Mouse (Mus musculus): ENCODE measurements at regions not wholly inside any gene's neighbourhood (a gene's known extent, or its start where the extent isn't known, plus 50 kb on each side); places are given as distances from the start of the nearest gene placed in this dataset.

DNA sequence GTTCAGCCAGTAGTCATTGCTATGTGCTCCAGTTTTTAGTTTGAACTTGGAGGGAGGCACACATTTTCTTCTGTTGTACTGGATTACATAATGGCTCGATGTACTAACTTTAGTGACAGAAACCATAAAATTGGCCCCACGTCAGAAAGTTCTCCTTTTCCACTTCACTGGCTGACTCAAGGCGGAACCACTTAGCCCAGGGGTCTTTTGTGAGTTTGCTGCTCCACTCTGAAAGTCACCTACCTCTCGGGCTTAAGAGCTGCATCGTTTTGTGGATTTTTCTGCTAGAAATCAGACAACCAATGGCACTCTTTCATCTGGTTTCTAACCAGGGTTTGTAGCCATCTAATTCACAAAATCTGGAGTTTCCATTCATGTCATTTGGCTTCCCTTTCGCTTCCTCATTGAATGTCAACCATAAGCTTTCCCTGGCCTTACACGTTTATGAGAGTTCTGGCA lies 304.8 kb upstream of the Cited2 start:
- DNase-seq (ENCODE audit: low spot score in 2 of 2) = peak in 1 of 2 experiments; percentile 20

DNA sequence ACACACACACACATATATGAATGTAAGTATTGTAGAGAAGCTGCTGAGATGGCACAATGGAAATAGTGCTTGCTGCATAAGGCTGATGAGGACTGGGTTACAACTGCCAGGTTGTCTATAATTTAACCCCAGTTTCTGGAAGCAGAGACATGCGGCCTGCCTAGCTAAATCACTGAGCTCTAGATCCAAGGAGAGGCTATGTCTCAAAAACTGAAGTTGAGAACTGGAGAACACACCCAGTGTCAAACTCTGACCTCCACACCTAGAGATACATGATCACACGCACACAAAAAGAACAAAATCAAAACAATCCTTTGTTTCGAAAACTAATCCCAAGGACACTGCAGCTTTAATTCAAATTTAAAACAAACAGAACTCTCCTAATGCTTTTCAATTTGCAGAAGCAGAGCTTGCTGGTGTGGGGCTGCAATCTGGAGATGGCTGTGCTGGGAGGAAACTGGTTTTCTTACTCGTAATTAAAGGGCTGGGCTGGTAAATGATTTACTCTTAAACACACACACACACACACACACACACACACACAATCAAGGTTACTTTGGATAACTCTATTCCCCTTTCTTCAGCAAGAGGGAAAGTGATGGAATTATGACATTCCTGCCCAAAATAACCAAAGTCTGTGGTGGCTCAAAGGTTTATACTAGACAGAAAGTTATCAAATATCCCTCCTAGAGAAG lies 299.3 kb upstream of the Cited2 start:
- no peak for DNase-seq (ENCODE audit: low spot score in 2 of 2)

DNA sequence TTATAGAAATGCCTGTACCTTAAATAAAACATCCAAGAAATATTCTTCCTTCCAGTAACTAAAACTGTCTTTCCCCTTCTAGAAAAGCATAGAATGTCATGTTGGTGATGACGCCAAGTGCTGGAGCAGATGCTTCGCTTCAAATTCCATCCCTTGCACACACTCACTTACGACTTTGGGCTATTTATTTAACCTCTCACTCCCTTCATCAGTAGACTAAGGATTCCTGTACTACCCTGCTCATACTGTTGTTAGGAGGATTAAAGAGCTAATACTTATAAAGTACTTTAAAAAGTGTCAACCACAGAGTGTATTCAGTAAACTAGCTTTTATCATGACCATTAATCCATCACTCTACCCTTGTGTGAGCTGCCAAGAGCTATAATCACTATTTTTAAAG lies 296.8 kb upstream of the Cited2 start:
- no peak for DNase-seq (ENCODE audit: low spot score in 2 of 2)

- DNase-seq (ENCODE audit: low spot score in 2 of 2) = no peak
These were observed 295.7 kb upstream of the Cited2 start for GRCm38 (mm10) chr10:17427316-17427715.

GRCm38 (mm10) chr10:17428315-17428714 lies 294.7 kb upstream of the Cited2 start:
- no peak for DNase-seq (ENCODE audit: low spot score in 2 of 2)

- DNase-seq (ENCODE audit: low spot score in 2 of 2) = no peak
These were observed 291.9 kb upstream of the Cited2 start for GRCm38 (mm10) chr10:17431068-17431467.

- DNase-seq (ENCODE audit: low spot score in 2 of 2) = no peak
These were observed 288.9 kb upstream of the Cited2 start for GRCm38 (mm10) chr10:17434098-17434497.

GRCm38 (mm10) chr10:17450240-17450639 lies 272.8 kb upstream of the Cited2 start:
- no peak for DNase-seq (ENCODE audit: low spot score in 2 of 2)

- no peak for DNase-seq (ENCODE audit: low spot score in 2 of 2)
These were observed 252.1 kb upstream of the Cited2 start for GRCm38 (mm10) chr10:17470880-17471279.

DNA sequence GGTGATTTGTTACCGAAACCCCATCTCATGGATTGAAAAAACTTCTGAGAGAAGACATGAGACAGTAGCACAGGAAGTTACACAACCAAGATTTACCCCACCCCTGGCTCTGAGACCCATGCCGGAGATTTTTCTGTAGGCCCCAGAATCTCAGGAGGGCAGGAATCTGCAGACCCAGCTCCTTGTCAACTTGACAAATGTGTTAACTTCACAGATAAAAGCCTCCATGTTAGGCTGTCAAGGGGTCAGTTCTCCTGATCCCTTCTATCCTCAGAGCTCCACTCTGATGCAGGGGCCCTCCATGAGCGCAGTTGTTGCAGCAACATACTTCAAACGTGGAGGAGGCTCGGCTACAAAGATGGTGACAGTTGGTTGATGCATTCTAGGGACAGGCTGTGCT lies 250.5 kb upstream of the Cited2 start:
- DNase-seq (ENCODE audit: low spot score in 2 of 2) = no peak

DNA sequence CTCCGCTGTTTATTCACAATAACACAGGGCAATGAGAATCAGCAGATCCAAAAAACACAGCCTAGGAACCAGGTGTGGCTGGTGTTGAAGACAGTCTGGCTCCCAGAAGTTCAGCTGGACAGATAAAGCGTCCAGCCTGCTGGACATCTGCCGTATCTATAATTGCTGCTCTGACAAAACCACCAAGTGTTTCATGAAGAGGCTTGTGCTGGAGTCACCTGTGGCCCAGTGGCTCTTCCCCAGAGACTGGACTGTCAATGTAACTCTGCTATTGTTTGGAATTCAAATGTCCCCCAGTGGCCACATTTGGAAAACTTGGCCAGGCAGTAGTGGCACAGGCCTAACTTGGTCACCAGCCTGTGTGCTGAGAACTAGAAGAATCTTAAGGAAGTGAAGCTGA lies 247.0 kb upstream of the Cited2 start:
- no peak for DNase-seq (ENCODE audit: low spot score in 2 of 2)

- no peak for DNase-seq (ENCODE audit: low spot score in 2 of 2)
These were observed 246.3 kb upstream of the Cited2 start for GRCm38 (mm10) chr10:17476720-17477119.

DNA sequence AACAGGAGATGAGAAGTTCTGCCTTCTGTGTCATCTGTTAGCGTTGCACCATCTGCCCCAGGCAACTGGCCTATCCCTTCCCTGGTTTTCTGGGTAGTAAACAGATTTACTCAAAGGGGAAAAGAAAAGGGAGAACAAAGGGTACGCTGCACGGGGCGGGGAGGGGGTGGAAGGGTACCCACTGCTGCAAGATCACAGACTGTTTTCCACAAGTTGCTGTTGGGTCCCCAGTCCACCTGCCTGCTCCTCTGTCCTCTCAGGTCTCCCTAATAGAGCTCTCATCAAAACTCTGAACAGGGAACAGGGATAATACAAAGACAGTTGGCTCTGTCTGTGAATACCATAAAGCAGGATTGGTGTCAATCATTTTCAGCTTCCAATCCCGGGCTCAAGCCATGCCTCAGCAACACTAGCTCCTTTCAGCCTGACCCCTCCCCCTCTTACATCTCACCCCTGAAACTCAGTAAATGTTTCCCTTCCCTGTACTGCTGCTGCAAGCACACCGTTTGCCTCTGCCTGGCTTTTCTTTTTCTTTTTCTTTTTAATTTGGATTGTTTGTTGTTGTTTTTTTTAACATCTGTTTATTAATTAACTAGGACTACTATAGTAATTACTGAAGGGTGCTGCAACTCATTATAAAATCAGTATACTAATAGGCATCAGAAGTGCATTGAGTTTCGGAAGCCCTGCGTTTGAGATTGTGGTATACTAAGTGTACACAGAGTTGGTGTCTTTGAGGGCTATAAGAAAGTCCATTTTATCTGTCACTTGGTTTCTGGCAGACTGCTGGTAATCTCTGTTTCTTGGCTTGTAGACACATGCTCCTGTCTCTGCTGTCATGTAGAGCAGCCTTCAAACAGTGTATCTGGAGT lies 244.0 kb upstream of the Cited2 start:
- no peak for DNase-seq (ENCODE audit: low spot score in 2 of 2)

GRCm38 (mm10) chr10:17482751-17483150 lies 240.3 kb upstream of the Cited2 start:
- DNase-seq (ENCODE audit: low spot score in 2 of 2) = no peak

DNA sequence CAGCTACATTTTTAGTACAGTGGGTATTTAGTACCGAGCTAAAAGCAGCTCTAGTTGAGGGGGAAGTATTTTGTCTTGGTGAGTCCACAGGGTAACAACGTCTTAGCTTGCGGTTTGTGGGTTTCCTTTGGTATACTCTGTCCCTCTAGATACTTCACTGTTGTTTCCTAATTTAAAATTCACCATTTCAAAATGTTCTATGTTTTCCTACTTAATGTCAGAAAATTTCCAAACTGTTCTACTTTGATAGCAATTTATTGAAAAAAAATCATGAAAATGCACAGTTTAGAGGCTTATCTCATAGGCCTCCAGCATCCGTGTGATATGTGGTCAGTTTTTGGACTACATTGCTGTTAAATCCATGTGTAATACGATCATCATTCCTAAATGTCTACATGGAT lies 238.0 kb upstream of the Cited2 start:
- DNase-seq (ENCODE audit: low spot score in 2 of 2) = no peak

DNA sequence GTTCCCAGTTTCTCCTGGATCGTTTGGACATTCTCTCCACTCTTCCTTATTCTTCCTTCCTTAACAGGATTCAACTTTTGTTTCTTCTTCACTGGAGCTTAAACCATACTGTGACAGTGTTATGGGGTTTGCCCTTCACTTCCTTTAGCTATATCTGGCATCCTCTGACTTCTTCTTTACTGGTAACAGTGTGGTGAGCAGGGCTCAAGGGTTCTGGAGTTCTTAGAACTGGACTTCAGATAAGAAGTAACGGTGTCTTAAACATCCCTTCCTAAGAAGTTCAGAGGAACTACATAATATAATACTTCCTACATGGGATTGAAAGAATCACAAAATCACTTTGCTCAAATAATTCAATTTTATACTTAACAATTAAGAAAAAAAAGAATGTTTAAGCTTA lies 237.5 kb upstream of the Cited2 start:
- DNase-seq (ENCODE audit: low spot score in 2 of 2) = no peak

DNA sequence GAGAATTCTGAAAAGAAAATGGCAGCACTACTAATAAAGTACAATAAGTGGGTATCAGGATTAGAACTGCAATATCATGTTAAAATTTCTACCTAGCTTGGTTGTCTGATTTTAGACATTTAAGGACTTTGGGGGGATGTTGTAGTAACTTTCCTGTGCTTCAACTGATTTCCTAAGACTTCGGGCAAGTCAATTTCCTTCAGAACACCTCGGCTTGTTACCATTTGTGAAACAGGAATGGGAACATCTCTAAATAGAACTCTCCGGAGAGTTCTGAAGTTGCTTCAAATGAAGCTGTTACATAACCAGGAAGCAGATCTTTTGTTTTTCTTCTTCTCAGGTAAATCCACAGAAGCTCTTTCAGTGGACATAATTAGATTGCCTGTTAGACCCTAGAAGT lies 237.0 kb upstream of the Cited2 start:
- DNase-seq (ENCODE audit: low spot score in 2 of 2) = no peak

GRCm38 (mm10) chr10:17487460-17487859 lies 235.6 kb upstream of the Cited2 start:
- DNase-seq (ENCODE audit: low spot score in 2 of 2) = no peak

- no peak for DNase-seq (ENCODE audit: low spot score in 2 of 2)
These were observed 231.3 kb upstream of the Cited2 start for GRCm38 (mm10) chr10:17491611-17492305.

DNA sequence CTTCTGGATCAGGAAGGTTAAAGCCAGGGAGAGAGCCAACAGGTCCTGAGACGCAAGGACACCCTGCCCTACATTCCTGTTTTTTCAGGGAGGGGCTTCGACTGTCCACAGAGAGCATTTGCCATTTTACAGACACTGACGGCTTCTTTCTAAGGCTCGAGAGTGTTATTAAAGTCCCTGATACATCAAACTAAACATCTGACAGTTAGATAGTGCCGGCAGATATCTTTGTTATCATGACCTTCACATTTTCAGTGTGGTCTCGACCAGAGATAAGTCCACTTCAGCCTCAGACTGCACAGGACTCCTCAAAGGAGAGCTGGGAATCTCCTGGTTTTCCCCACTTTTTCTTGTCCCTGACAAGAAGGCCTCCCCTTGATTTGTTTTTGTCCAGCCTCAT lies 229.9 kb upstream of the Cited2 start:
- no peak for DNase-seq (ENCODE audit: low spot score in 2 of 2)

- no peak for DNase-seq (ENCODE audit: low spot score in 2 of 2)
These were observed 226.2 kb upstream of the Cited2 start for GRCm38 (mm10) chr10:17496831-17497230.

GRCm38 (mm10) chr10:17510626-17511193 lies 212.3 kb upstream of the Cited2 start:
- no peak for DNase-seq (ENCODE audit: low spot score in 2 of 2)
